Mouse (Mus musculus) left cerebral cortex, adult 18-20 months (tissue): ENCODE measurements around the gene Tex30. TPM values are rescaled to one million over a fixed set of nuclear protein-coding genes. Genes with fewer than 3 reads are reported as not detected.

Experiments
- DNase-seq, 2 experiments: peaks; one replicate each; pipeline ENCODE4 v3.0.0; 2021 to 2022; ENCODE audit warnings: low spot score in 2 of 2, mixed read lengths in 1 of 2
- long read RNA-seq, 2 experiments: library from polyadenylated mRNA; stranded (forward); transcript quantifications; one replicate each; pipeline ENCODE4 v2.0.0; 2021
- total RNA-seq, 2 experiments: library from RNA; stranded (reverse); gene quantifications; 2 replicates each; pipeline ENCODE4 v1.2.3; 2021

The Tex30 gene
- 10 to 100 TPM in 1 of 2 experiments, 1 to 10 TPM in 1; 8.0 to 10.9 TPM for total RNA-seq
- long read RNA-seq, experiment 1, transcript Tex30-211 (6 exons, 960 nt): major isoform, 7 of 11 reads
- long read RNA-seq, experiment 1, partial matches to known transcripts: 0 of 11 reads
- long read RNA-seq, experiment 1, other reads (novel, unspliced or antisense): 3 of 11 reads
- long read RNA-seq, experiment 2, transcript Tex30-211 (6 exons, 960 nt): major isoform, 7 of 10 reads
- long read RNA-seq, experiment 2, partial matches to known transcripts: 0 of 10 reads
- long read RNA-seq, experiment 2, other reads (novel, unspliced or antisense): 2 of 10 reads

DNA sequence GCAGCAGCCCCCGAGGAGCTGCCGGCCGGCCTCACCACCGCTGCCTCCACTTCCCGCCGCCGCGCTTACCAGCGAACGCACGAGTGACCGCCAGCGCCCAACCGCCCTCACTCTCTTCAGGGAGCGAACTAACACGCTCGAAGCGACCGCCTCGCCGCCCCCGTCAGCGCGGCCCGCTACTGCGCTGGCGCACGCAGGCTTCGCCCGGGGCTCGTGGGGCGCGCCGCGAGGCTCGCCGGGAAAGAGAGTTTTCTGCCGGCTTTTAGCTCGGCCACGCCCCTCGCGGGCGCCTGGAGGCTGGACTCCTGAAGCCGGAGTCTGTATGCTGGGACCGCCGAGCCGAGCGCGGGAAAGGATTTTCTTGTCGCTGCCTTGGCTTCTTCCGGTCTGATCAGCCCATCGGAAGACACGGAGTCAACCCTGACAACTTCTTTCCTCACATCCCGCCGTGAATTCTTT is at the start of gene Tex30:
Gene Tex30 (minus strand): TSS at position 183 of the 459 bp plus-strand sequence.
- peak; percentile 93 to 96 for DNase-seq

DNA sequence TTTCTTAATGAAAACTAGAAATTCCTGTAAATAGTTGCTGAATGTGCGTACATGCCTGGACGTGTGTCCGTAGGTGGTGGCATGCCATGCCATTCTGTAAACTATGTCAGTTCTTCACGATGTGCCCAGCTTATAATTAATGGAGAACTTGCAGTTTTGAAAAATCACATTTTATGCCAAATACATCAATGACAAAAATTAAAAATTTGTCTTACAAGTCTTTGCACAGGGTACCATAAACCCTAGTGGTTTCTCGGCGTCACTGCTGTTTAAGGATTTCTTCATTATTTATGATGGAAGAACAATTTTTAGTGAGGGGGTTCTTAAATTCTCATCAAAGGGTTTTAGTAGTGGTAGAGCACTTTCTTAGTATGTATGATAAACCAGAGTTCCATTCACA is 46.5 kb upstream of the Tex30 start:
- DNase-seq: no peak

- peak; percentile 79 to 90 for DNase-seq
Observed at GRCm38 (mm10) chr1:44147563-44148381, 45.5 kb upstream of the Tex30 start, which contains the start of gene Ercc5. Gene Ercc5, plus strand, starts transcription at chr1:44147744.

DNA sequence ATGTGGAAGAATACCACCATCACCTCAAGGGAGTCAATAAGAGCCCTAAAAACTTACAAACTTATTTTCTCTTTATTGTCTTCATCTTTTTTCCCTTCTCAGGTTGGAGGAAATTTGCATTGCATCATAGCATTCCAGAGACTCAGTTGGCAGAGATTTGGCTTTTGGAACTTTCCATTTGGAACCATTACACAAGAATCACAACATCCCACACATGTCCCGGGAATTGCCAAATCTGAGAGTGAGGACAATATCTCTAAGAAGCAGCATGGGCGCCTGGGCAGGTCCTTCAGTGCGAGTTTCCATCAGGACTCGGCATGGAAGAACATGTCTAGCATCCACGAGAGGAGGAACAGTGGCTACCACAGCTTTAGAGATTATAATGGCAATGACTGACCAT is 40.5 kb upstream of the Tex30 start:
- peak; percentile 12 to 26 for DNase-seq

DNA sequence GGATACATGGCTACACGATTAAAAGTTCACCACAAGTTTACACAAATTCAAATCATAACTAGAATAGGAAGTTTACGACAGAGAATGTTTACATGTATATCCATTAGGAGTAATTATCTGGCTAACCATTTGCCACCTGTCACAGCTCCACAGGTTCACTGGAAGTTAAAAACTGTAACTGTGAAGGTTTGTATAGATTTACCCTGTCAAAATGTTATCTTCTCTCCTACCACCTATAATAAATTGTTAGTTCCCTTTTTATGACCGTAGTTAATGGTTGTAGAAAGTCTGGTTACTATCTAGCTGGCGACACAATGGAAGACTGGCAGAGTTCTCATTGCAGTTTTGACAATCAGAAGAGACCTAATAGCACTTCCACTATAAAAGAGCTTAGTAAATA is 38.0 kb upstream of the Tex30 start:
- DNase-seq: no peak

GRCm38 (mm10) chr1:44129929-44130581 is 27.8 kb upstream of the Tex30 start:
- DNase-seq: no peak

DNA sequence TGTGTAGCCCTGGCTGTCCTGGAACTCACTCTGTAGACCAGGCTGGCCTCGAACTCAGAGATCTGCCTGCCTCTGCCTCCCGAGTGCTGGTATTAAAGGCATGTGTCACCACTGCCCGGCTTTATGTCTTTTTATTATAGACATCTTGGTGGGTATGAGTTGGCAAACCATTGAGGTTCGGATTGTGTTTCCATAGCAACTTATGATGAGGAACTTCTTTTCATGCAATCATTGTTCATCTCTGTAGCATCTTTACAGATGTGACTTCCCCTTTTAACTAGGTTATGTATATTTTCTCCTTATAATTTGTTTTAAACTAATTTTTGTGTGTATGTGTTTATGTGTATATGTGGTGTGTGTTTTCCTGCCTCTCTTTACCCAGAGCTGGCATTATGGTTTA is 23.3 kb upstream of the Tex30 start:
- no peak for DNase-seq

GRCm38 (mm10) chr1:44122256-44122655 is 20.0 kb upstream of the Tex30 start:
- DNase-seq: no peak

DNA sequence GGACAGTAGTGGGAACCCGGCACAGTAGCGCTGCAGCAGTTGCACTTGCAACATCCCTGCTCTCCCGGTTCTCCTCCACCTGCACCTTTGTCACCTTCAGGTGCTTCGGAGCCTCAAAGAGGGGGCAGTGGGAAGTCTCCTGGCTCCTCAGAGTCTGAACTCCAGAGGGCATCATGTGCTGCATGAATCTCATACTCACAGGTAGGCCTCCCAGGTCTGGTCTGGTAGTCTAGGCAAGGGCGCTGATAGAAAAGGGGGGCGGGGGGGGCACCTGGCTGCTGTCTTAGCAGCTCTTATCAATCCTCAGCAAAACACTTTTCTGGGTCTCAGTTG is 17.8 kb upstream of the Tex30 start:
- DNase-seq: no peak

DNA sequence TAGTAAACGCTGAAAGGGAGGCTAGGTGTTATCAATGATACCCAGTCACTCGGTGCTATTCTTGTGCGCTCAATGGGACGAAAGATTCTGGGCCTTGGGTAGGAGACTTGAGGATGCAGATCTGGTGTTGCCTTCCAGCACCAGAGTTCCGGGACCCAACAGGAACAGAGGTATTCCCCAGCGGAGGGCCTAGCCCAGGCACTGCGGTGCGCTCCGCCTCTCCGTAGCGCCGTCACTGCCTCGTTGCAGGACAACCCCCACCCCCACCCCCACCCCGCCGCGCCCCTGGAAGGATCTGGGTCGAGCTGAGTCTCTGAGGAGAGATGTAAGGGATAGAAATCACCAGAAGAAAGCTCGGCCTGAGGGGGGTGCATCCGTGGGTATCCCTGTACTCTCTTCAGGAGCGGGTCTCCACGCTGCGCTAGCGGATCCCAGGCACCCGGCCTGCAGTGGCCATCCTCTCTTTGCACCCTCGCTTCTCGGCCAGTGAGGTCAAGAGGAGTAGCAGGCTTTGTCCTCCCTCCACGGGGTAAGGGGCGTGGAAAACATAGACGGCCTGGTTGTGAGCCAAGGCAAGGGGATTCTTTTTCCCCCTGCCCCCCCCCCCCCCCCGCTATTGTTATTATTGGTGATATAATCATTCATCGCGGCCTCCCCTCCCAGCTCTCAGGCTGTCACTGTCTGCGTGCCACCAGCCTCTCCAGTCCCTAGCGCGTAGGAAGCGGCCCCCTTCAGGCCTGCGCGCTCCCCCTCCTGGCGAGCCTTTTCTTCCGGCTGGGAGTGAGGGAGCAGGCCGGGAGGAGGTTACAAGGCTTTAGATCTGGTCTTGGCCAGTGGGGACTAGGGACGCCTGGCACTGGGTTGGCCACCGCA is 17.2 kb upstream of the Tex30 start:
- DNase-seq: peak; percentile 79 to 84

DNA sequence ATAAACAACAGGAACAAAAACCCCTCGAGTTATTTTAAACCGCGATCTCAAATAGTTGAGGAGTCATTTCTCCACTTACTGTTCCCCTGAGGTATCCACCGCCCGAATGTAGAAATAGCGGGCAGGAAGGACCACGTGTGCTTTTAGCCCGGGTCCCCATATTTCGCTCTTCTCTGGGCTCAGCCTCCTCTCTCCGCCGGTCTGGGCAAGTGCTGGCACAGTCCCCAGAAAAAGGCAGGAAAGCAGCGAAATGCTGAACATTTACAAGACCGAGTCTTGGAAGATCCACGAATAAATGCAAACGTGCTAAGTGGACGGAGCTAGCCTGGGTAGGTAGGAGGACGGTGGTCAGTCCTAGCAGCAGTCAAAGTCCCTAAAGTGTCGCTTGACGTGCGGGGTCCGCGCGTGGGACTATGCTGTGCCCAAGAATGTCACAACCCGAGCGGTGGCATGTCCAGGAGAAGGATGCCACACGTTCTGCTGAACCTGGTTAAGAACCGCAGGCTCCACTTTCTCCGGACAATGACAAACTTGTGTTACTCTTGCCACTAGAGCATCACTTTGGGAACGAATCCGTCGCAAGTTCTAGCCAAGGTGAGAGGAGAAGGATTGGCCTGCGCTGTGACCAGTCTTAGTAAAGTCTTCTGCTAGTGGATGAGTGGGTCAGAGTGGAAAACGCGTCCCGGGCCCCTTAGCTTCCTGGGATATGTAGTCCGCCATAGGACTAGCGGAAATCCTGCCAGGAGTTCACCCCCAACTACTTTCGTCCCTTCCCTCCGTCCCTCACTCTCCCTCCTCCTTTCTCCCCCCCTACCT is 16.2 kb upstream of the Tex30 start, which contains the start of the genes Kdelc1 and Bivm:
Gene Kdelc1 (minus strand): TSS at position 570 of the 816 bp plus-strand sequence.
Gene Bivm (plus strand): TSS at position 719 of the 816 bp plus-strand sequence.
- DNase-seq: peak; percentile 84 to 88

DNA sequence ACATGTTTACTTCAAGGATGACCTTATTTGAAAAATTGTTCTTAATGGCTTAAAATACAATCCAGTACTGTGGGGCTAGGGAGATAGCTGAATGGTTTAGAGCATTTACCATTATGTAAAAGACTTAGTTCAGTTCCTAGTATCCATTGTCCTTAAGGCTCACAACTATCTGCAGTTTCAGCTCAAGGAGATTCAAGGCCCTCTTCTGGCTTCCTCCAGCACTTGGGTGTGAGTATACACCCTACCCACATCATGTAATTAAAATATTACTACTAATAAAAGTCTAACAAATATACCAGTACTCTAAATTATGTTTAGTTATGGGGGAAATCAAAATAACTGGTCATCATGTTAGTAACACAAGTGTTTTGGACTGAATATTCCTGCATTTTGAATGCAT is 15.3 kb upstream of the Tex30 start:
- DNase-seq: no peak

DNA sequence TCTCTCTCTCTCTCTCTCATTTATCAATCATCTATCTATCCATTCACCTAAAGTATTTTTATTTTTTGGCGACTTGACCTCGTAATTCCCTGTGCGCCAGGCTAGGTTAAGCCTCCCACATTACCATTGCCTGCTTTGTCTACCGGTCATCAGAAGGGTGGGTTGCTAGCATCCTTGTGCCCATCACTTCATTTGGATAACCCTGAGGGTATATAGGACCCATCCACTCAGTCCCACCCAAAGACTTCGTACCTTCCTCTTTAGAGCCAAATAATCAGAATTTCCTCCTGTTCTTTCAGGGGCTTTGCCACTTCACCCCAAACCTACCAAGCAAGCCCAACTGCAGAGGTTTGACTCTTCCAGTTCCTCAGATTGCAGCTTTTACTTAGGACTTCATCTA is 698 bp upstream of the Tex30 start:
- no peak for DNase-seq

DNA sequence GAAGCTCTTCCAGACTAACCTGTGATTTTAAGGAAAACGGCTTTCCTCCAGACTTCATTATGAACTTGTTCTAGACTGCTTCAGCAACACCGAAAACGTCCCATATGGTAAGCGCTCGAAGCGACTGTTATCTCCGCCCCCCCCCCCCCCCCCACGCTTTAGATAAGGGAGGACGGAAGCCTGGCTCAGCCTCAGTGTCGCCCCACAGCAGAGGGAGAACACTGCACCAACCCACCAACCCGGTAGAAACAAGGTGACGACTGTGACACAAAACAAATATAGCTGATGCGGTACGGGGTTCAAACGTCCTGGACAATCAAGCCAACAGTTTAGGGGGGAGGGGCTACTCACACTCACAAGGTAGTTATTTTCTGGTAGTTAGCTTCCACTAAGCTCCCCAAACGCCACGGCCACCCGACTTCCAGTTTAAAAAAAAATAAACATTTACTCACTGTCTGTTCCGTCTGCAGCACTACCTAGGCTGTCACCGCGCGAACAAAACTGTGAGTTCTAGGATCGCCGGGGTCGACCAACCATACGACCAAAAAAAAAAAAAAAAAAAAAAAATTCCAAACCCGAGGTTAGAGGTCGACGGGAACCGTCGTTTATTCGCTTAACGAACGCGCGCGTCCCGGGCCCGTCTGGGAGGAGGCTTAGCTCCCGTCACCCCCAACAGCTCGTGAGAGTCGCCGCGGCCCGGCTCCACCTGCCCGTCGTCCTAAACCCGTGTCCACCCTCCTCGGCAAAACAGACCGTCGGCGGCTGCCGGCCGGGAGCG is 604 bp downstream of the Tex30 start:
- DNase-seq: peak; percentile 8 to 10

- DNase-seq: peak; percentile 46 to 71
Observed at GRCm38 (mm10) chr1:44064625-44065024, 37.6 kb downstream of the Tex30 start.

GRCm38 (mm10) chr1:44063439-44063838 is 38.8 kb downstream of the Tex30 start:
- no peak for DNase-seq

GRCm38 (mm10) chr1:44061836-44062235 is 40.4 kb downstream of the Tex30 start, which contains the start of gene Gm8251:
Gene Gm8251, minus strand, starts transcription at chr1:44061936.
- DNase-seq: no peak

GRCm38 (mm10) chr1:44057805-44058204 is 44.4 kb downstream of the Tex30 start:
- no peak for DNase-seq

GRCm38 (mm10) chr1:44046556-44046955 is 55.7 kb downstream of the Tex30 start:
- no peak for DNase-seq
